Mouse (Mus musculus): Measurements from ENCODE around the gene Selenoi. TPM values are rescaled to one million over a fixed set of nuclear protein-coding genes. Genes with fewer than 3 reads are reported as not detected.

Gene Selenoi
- polyA plus RNA-seq, 1 experiment from 2014 or later: 17.3 TPM

DNA sequence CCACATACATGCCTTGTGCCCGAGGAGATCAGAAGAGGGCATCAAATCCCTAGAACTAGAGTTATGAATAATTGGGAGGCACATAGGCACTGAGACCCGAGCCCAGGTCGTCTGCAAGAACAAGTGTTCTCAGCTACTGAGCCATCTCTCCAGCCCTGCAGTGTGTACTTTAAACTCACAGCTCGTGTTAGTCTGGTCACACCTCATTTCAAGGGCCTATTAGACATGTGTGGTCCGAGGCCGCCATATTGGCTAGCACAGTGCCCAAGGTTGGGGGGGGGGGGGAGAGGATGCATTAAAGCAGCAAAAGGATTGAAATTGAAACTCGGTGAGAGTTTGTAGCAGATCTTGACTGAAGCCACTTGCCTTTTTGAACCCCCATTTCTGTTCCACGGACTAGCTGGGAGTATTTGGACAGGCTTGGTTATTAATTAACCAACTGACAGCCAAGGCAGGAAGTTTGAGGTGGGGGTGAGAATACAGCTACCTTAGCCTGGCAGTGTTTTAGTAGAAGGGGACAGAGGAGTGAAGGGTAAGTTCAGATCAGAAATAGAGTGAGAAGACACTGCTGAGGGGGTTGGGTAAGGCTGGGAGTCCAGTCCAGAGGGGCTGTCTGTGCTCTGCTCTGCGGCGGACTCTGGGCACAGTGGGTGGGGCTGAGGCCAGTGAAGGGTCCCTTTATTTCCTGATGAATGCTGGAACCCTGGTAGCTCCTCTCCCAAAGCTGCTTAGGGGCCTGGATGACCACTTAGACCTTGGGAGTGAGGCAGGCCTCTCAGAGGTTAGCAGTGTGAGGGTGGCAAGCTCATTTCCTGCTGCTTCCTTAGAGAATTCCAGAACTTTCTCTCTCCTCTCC is 53.8 kb downstream of the Selenoi start:
- Histone ChIP-seq H3K9me3 (peaks cover 11% of the 10 kb centered on the region; the same call in 1 of the 2 replicates), H3K27me3 (ENCODE audit: insufficient read depth, poor library complexity, severe bottlenecking) (peaks cover 4% of the 10 kb centered on the region), H3K4me3 (no peak overlapping the region), H3K36me3 (no peaks in the 10 kb centered on the region), H3K27ac (no peak overlapping the region), H3K4me1 (replicated peaks) (peaks cover 5% of the 10 kb centered on the region)
- WGBS: 82% methylated on average over 10 of the region's 10 CpGs
- no peak for DNase-seq (ENCODE audit: low spot score)

GRCm38 (mm10) chr5:30287106-30287882 is 54.9 kb downstream of the Selenoi start:
- Histone ChIP-seq H3K27ac (no peak overlapping the region), H3K4me3 (no peak overlapping the region), H3K36me3 (no peaks in the 10 kb centered on the region), H3K9me3 (peaks cover 11% of the 10 kb centered on the region; the same call in 1 of the 2 replicates), H3K27me3 (ENCODE audit: insufficient read depth, poor library complexity, severe bottlenecking) (no peaks in the 10 kb centered on the region), H3K4me1 (replicated peaks) (no peaks in the 10 kb centered on the region)
- no peak for DNase-seq (ENCODE audit: low spot score)
- WGBS: 81% methylated on average over 9 of the region's 9 CpGs

Other genes starting within 250 kb of the Selenoi start
- gene Il6, start 219.5 kb upstream of the Selenoi start, polyA plus RNA-seq (2016; fragmentation: Nextera tagmentation; extraction: Ambion mirVana): not detected in 2 replicates
- 254 and 300 TPM in 2 replicates for gene Tyms, start 159.0 kb upstream of the Selenoi start, polyA plus RNA-seq (2016; fragmentation: Nextera tagmentation; extraction: Ambion mirVana)
- 7.2 and 22.7 TPM in 2 replicates for gene Garem2, start 127.4 kb upstream of the Selenoi start, polyA plus RNA-seq (2016; fragmentation: Nextera tagmentation; extraction: Ambion mirVana)
- gene 3110082J24Rik, start 126.5 kb upstream of the Selenoi start, polyA plus RNA-seq (2016; fragmentation: Nextera tagmentation; extraction: Ambion mirVana): 2.2 and 4.9 TPM in 2 replicates
- gene Hadha, start 77.4 kb upstream of the Selenoi start, polyA plus RNA-seq (2016; fragmentation: Nextera tagmentation; extraction: Ambion mirVana): 93.9 and 94.9 TPM in 2 replicates
- 93.0 and 100 TPM in 2 replicates for gene Hadhb, start 77.3 kb upstream of the Selenoi start, polyA plus RNA-seq (2016; fragmentation: Nextera tagmentation; extraction: Ambion mirVana)
- gene Adgrf3, start 26.9 kb upstream of the Selenoi start, polyA plus RNA-seq (2016; fragmentation: Nextera tagmentation; extraction: Ambion mirVana): not detected in 2 replicates
- gene Drc1, start 48.8 kb downstream of the Selenoi start, polyA plus RNA-seq (2016; fragmentation: Nextera tagmentation; extraction: Ambion mirVana): 0.85 and 2.0 TPM in 2 replicates
- gene Otof, start 229.4 kb downstream of the Selenoi start, polyA plus RNA-seq (2016; fragmentation: Nextera tagmentation; extraction: Ambion mirVana): 0.04 and 0.17 TPM in 2 replicates
- gene 1700001C02Rik, start 233.5 kb downstream of the Selenoi start, polyA plus RNA-seq (2016; fragmentation: Nextera tagmentation; extraction: Ambion mirVana): 1.4 TPM in 1 of 2 replicates, not detected in the other

All from hindbrain, embryonic 10.5 days (tissue).